Comparison of ENCODE assay signal across 7 mouse cellular contexts in the genomic region with DNA sequence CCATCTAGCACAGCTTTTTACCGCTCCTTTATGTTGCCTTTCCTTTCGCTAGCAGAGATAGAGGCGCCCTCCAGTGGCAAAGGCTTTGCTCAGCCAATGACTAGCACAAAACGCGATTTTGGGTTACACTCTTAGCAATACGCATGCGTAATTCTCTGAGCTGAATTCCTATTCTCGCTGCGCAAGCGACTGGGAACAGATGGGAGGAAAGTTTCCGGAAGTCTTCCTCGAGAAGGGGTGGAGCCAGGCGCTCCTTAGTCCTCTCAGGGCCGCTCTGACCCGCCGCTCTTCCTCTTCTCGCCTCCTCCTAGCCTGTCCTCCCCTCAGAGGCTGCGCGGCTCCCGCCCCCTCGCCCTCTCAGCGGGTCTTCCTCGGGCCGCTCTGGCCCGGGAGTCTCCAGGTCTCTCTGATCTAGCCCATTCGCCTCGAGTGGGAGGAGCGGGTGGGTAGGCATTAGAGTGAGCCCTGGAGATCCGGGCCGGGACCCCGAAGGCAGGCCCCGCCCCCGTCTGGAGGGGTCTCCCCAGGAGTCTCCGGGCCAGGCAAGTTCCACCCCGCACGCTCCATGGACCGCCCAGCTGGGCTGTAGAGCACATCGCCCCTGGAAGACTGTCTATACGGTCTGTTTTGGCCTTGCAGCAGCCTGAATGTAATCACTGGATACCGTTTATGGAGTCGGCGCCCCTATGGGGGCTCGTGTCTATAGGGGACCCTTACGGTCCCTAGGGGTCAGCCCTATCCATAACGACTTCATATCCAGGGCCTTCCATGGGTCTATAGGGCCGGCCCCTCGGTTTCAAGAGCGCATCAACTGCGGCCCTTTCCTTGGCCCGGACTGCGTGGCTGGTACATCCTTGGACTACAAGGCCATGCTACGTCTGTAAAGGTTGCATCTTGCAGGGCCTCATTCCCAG. TPM values are rescaled to one million over a fixed set of nuclear protein-coding genes. Genes with fewer than 3 reads are reported as not detected.
A peak's percentile ranks its signal among the peaks of the same experiment; 100 is the strongest.
DNase-seq lines count a peak whose midpoint lies in the region; ATAC-seq and TF ChIP-seq lines count a peak whose summit lies in the region.

TSS of gene Megf8 (plus strand) at position 633 of the 914 bp plus-strand sequence.

- no peaks in the 10 kb centered on the region for H3K9me3 ChIP-seq in embryonic facial prominence, embryonic 10.5 days
- H3K9me3 ChIP-seq in intestine, postnatal 0 days (ENCODE audit: control insufficient read depth): no peaks in the 10 kb centered on the region
- H3K9me3 ChIP-seq in midbrain, embryonic 12.5 days: no peaks in the 10 kb centered on the region

- H3K36me3 ChIP-seq in embryonic facial prominence, embryonic 10.5 days (replicated peaks): peaks cover 12% of the 10 kb centered on the region; the same call in 1 of the 2 replicates
- no peaks in the 10 kb centered on the region for H3K36me3 ChIP-seq in intestine, postnatal 0 days (ENCODE audit: control insufficient read depth, insufficient read depth)
- no peaks in the 10 kb centered on the region for H3K36me3 ChIP-seq in midbrain, embryonic 12.5 days
- no peaks in the 10 kb centered on the region for H3K36me3 ChIP-seq in small intestine, adult 2 months (ENCODE audit: control insufficient read depth, insufficient read depth, low read length)

- peak within 1 kb of the TSS; percentile 70 for H3K9ac ChIP-seq in intestine, postnatal 0 days (ENCODE audit: low read depth, low read length)
- peak within 1 kb of the TSS; percentile 84 for H3K9ac ChIP-seq in midbrain, embryonic 12.5 days (replicated peaks)

- DNase-seq in adrenal gland, postnatal 10 days: peak; percentile 95
- DNase-seq in embryonic facial prominence, embryonic 10.5 days (ENCODE audit: low spot score): peak; percentile 97
- peak; percentile 92 for DNase-seq in gonadal fat pad, adult 2 months (ENCODE audit: low read depth)
- DNase-seq in left cerebral cortex, postnatal 4 days: peak; percentile 97

- TF ChIP-seq CTCF in intestine, postnatal 0 days (IDR thresholded peaks at IDR 0.05; ENCODE audit: low read depth): peak; percentile 95
- TF ChIP-seq CTCF in small intestine, adult 2 months (IDR thresholded peaks at IDR 0.05; ENCODE audit: extremely low read depth, insufficient read length, insufficient replicate concordance, low read depth, low read length): peak; percentile 80; the same call in 1 of the 2 replicates

- peak; percentile 65; the same call in 1 of the 2 replicates for TF ChIP-seq POLR2A in small intestine, adult 2 months (IDR thresholded peaks at IDR 0.05; ENCODE audit: low read depth, low read length)

- intact Hi-C loops in left cerebral cortex, postnatal 4 days (cut with DNase I): no loop called here

- H3K27ac ChIP-seq in embryonic facial prominence, embryonic 10.5 days (replicated peaks): peak within 1 kb of the TSS; percentile 91
- H3K27ac ChIP-seq in intestine, postnatal 0 days (ENCODE audit: low read depth, low read length): peak within 1 kb of the TSS; percentile 30
- H3K27ac ChIP-seq in midbrain, embryonic 12.5 days (replicated peaks): peak within 1 kb of the TSS; percentile 89
- no peak within 1 kb of the TSS for H3K27ac ChIP-seq in small intestine, adult 2 months (ENCODE audit: insufficient read depth, low read depth, low read length)

- H3K4me2 ChIP-seq in intestine, postnatal 0 days (replicated peaks; ENCODE audit: low read depth): peak within 1 kb of the TSS; percentile 89
- H3K4me2 ChIP-seq in midbrain, embryonic 12.5 days (replicated peaks): peak within 1 kb of the TSS; percentile 99

- H3K4me1 ChIP-seq in embryonic facial prominence, embryonic 10.5 days: peaks cover 48% of the 10 kb centered on the region
- H3K4me1 ChIP-seq in intestine, postnatal 0 days (replicated peaks; ENCODE audit: control insufficient read depth, insufficient read depth, low read length): 0 out of 2 replicates have a peak, but pooled peaks cover 4% of the 10 kb centered on the region
- H3K4me1 ChIP-seq in midbrain, embryonic 12.5 days: peaks cover 37% of the 10 kb centered on the region
- H3K4me1 ChIP-seq in small intestine, adult 2 months (ENCODE audit: control insufficient read depth, insufficient read depth, insufficient read length, low read length): peaks cover 18% of the 10 kb centered on the region

- under 1% methylated on average over 52 of the region's 52 CpGs for WGBS in embryonic facial prominence, embryonic 10.5 days
- WGBS in intestine, postnatal 0 days: 1% methylated on average over 52 of the region's 52 CpGs
- WGBS in midbrain, embryonic 12.5 days: under 1% methylated on average over 52 of the region's 52 CpGs
- 3% methylated on average over 52 of the region's 52 CpGs for WGBS in small intestine, adult 2 months

- peak within 1 kb of the TSS; percentile 78 for H3K4me3 ChIP-seq in embryonic facial prominence, embryonic 10.5 days
- peak within 1 kb of the TSS; percentile 70 for H3K4me3 ChIP-seq in intestine, postnatal 0 days (ENCODE audit: low read depth, low read length)
- H3K4me3 ChIP-seq in midbrain, embryonic 12.5 days: peak within 1 kb of the TSS; percentile 74
- peak within 1 kb of the TSS; percentile 75 for H3K4me3 ChIP-seq in small intestine, adult 2 months (ENCODE audit: low read depth, low read length)

- peak; percentile 95 for ATAC-seq in intestine, postnatal 0 days
- peak; percentile 99 for ATAC-seq in midbrain, embryonic 12.5 days (ENCODE audit: low FRiP score, low read depth)

- H3K27me3 ChIP-seq in embryonic facial prominence, embryonic 10.5 days (replicated peaks; ENCODE audit: low read depth, poor library complexity, severe bottlenecking): peaks cover 44% of the 10 kb centered on the region
- H3K27me3 ChIP-seq in intestine, postnatal 0 days (replicated peaks; ENCODE audit: control insufficient read depth, insufficient read depth, low read length): peaks cover 38% of the 10 kb centered on the region
- peaks cover 45% of the 10 kb centered on the region for H3K27me3 ChIP-seq in midbrain, embryonic 12.5 days
- H3K27me3 ChIP-seq in small intestine, adult 2 months (ENCODE audit: control insufficient read depth, insufficient read depth, low read length): peaks cover 30% of the 10 kb centered on the region

RNA-seq across cellular contexts. Expression of gene Megf8, which starts in this region (rescaled TPM):
- 10 to 100 TPM; 31.1 to 41.0 TPM for total RNA-seq in adrenal gland, postnatal 10 days (2021)
- 17.6 and 17.7 TPM in 2 replicates for polyA plus RNA-seq in embryonic facial prominence, embryonic 10.5 days (2016; fragmentation: Nextera tagmentation; extraction: Ambion mirVana)
- polyA plus RNA-seq in gonadal fat pad, adult 2 months (2012; rRNA removed): 40.0 and 41.2 TPM in 2 replicates
- 3.4 and 3.8 TPM in 2 replicates for polyA plus RNA-seq in intestine, postnatal 0 days (2015; fragmentation: Nextera tagmentation; extraction: Ambion mirVana)
- total RNA-seq in left cerebral cortex, postnatal 4 days (2021): 10 to 100 TPM; 81.0 to 89.9 TPM
- polyA plus RNA-seq in midbrain, embryonic 12.5 days (2016; fragmentation: Nextera tagmentation; extraction: Ambion mirVana): 20.8 and 21.3 TPM in 2 replicates
- 13.3 and 21.2 TPM in 2 replicates for polyA plus RNA-seq in small intestine, adult 2 months (2012; rRNA removed)
